Mouse (Mus musculus) bone marrow, adult 2 months (tissue): ENCODE measurements around the gene Padi6. TPM values are rescaled to one million over a fixed set of nuclear protein-coding genes. Genes with fewer than 3 reads are reported as not detected.

Experiments
- H3K27ac ChIP-seq: fragments of 200-500 bp; 2 replicates; pipeline ENCODE4 v1.5.1; 2012; ENCODE audit warnings: low read depth, mild to moderate bottlenecking, control low read depth, inconsistent platforms, low read length; ENCODE audit not compliant: control insufficient read depth, poor library complexity, insufficient read depth
- H3K4me1 ChIP-seq: fragments of 200-500 bp; 2 replicates; pipeline ENCODE4 v1.6.1; 2011; ENCODE audit warnings: low read length; ENCODE audit not compliant: control insufficient read depth, insufficient read depth
- H3K4me3 ChIP-seq: fragments of 200-500 bp; replicated peaks from 2 replicates; pipeline ENCODE3; 2011; ENCODE audit warnings: mild to moderate bottlenecking, low read depth, low read length, control low read depth; ENCODE audit not compliant: control insufficient read depth
- CTCF ChIP-seq: fragments of 200-500 bp; IDR thresholded peaks from 2 replicates; pipeline ENCODE4 v1.5.1; 2011; ENCODE audit warnings: low read length, control low read depth; ENCODE audit not compliant: control insufficient read depth, insufficient read depth
- POLR2A ChIP-seq: fragments of 200-500 bp; IDR thresholded peaks from 2 replicates; pipeline ENCODE4 v1.6.1; 2011; ENCODE audit warnings: low read depth, mild to moderate bottlenecking, control low read depth, low read length, borderline replicate concordance; ENCODE audit not compliant: control insufficient read depth
- WGBS: fragments of 180-500 bp; shearing (Covaris S2); methylation state at CpG from one replicate; pipeline ENCODE4 v1.1.7; 2018; 5-methylcytosine and 5-hydroxymethylcytosine counted together
- polyA plus RNA-seq: library from polyadenylated mRNA; stranded (reverse); fragments of >200 nt; gene quantifications from 2 replicates; pipeline ENCODE4 v1.2.4, GENCODE M21; 2011; ENCODE audit warnings: low replicate concordance; ENCODE audit not compliant: missing spikeins, insufficient read depth, insufficient read length

The Padi6 gene
- polyA plus RNA-seq, 1 experiment, result not detected

GRCm38 (mm10) chr4:140711360-140711759 lies 31.1 kb downstream of the Padi6 start:
- Histone ChIP-seq H3K4me1 (no peaks in the 10 kb centered on the region), H3K27ac (no peak overlapping the region), H3K4me3 (no peak overlapping the region)
- 91% methylated on average over 5 of the region's 5 CpGs for WGBS
- TF ChIP-seq CTCF, result no peak
- no peak for TF ChIP-seq POLR2A

GRCm38 (mm10) chr4:140710781-140711180 lies 31.7 kb downstream of the Padi6 start:
- TF ChIP-seq CTCF (no peak), POLR2A (no peak)
- H3K27ac ChIP-seq, result no peak overlapping the region; the same call in 1 of the 2 replicates
- no peaks in the 10 kb centered on the region for H3K4me1 ChIP-seq
- no peak overlapping the region for H3K4me3 ChIP-seq
- 84% methylated on average over 10 of the region's 10 CpGs for WGBS

- Histone ChIP-seq H3K27ac (no peak overlapping the region), H3K4me1 (no peaks in the 10 kb centered on the region), H3K4me3 (no peak overlapping the region)
- 86% methylated on average over 10 of the region's 10 CpGs for WGBS
- TF ChIP-seq POLR2A (no peak), CTCF (no peak)
Measured at GRCm38 (mm10) chr4:140709617-140710016, 32.8 kb downstream of the Padi6 start.

GRCm38 (mm10) chr4:140709111-140709510 lies 33.3 kb downstream of the Padi6 start:
- WGBS, result 87% methylated on average over 7 of the region's 7 CpGs
- no peak for TF ChIP-seq POLR2A
- TF ChIP-seq CTCF, result no peak
- no peaks in the 10 kb centered on the region; the same call in 1 of the 2 replicates for H3K4me1 ChIP-seq
- no peak overlapping the region for H3K27ac ChIP-seq
- no peak overlapping the region for H3K4me3 ChIP-seq

- no peak for TF ChIP-seq POLR2A
- TF ChIP-seq CTCF, result no peak
- H3K27ac ChIP-seq, result no peak overlapping the region
- 83% methylated on average over 18 of the region's 18 CpGs for WGBS
- no peak overlapping the region for H3K4me3 ChIP-seq
- H3K4me1 ChIP-seq, result no peaks in the 10 kb centered on the region; the same call in 1 of the 2 replicates
Measured at GRCm38 (mm10) chr4:140708297-140708927, 34.0 kb downstream of the Padi6 start.

GRCm38 (mm10) chr4:140707615-140708014 lies 34.8 kb downstream of the Padi6 start:
- 74% methylated on average over 4 of the region's 4 CpGs for WGBS

GRCm38 (mm10) chr4:140704166-140704565 lies 38.3 kb downstream of the Padi6 start:
- TF ChIP-seq POLR2A (no peak), CTCF (no peak)
- H3K27ac ChIP-seq, result no peak overlapping the region; the same call in 1 of the 2 replicates
- H3K4me1 ChIP-seq, result no peaks in the 10 kb centered on the region; the same call in none of the 2 replicates
- H3K4me3 ChIP-seq, result no peak overlapping the region
- 41% methylated on average over 4 of the region's 4 CpGs for WGBS

More at GRCm38 (mm10) chr4:140707615-140708014, 34.8 kb downstream of the Padi6 start:
- H3K4me1 ChIP-seq, result no peaks in the 10 kb centered on the region; the same call in 1 of the 2 replicates
- TF ChIP-seq POLR2A (no peak), CTCF (no peak)
- H3K27ac ChIP-seq, result no peak overlapping the region
- H3K4me3 ChIP-seq, result no peak overlapping the region

GRCm38 (mm10) chr4:140703636-140704035 lies 38.8 kb downstream of the Padi6 start:
- no peak for TF ChIP-seq CTCF
- no peak for TF ChIP-seq POLR2A
- H3K27ac ChIP-seq, result no peak overlapping the region
- H3K4me3 ChIP-seq, result no peak overlapping the region
- WGBS, result 37% methylated on average over 8 of the region's 8 CpGs
- no peaks in the 10 kb centered on the region; the same call in none of the 2 replicates for H3K4me1 ChIP-seq

GRCm38 (mm10) chr4:140702611-140703327 lies 39.7 kb downstream of the Padi6 start:
- 2% methylated on average over 51 of the region's 68 CpGs for WGBS
- H3K27ac ChIP-seq, result peak overlapping the region; percentile 54; the same call in 1 of the 2 replicates
- H3K4me1 ChIP-seq, result no peaks in the 10 kb centered on the region; the same call in none of the 2 replicates

More at GRCm38 (mm10) chr4:140702611-140703327, 39.7 kb downstream of the Padi6 start:
- TF ChIP-seq POLR2A (peak; percentile 21; the same call in 1 of the 2 replicates), CTCF (no peak)
- H3K4me3 ChIP-seq, result peak overlapping the region; percentile 54
